Mouse (Mus musculus) embryonic facial prominence, embryonic 11.5 days (tissue): ENCODE measurements around the gene Igf2r. TPM values are rescaled to one million over a fixed set of nuclear protein-coding genes. Genes with fewer than 3 reads are reported as not detected.

Source experiments
- ATAC-seq: fragments of 200-750 bp; cut with Nextera tagmentation; replicated peaks from 2 replicates; pipeline ENCODE4 v1.8.0; 2017; ENCODE audit warnings: low read depth; ENCODE audit not compliant: insufficient number of reproducible peaks, low FRiP score, low TSS enrichment
- DNase-seq: peaks from one replicate; pipeline ENCODE4 v3.0.0-alpha.2; 2015; ENCODE audit warnings: low spot score
- H3K27ac ChIP-seq: fragments of 300-500 bp; sonication (generic); replicated peaks from 2 replicates; pipeline ENCODE4 v1.5.1; 2014; ENCODE audit warnings: mild to moderate bottlenecking, low read depth, low read length, control low read depth
- H3K27me3 ChIP-seq: fragments of 300-500 bp; sonication (generic); 2 replicates; pipeline ENCODE4 v1.6.1; 2014; ENCODE audit warnings: mild to moderate bottlenecking, low read length, moderate library complexity, mixed read lengths; ENCODE audit not compliant: control insufficient read depth, insufficient read depth
- H3K36me3 ChIP-seq: fragments of 300-500 bp; sonication (generic); replicated peaks from 2 replicates; pipeline ENCODE4 v1.6.1; 2014; ENCODE audit warnings: low read depth, mild to moderate bottlenecking, low read length, moderate library complexity, mixed read lengths; ENCODE audit not compliant: control insufficient read depth, insufficient read depth
- H3K4me1 ChIP-seq: fragments of 300-500 bp; sonication (generic); 2 replicates; pipeline ENCODE4 v1.6.1; 2014; ENCODE audit warnings: low read length, mixed read lengths; ENCODE audit not compliant: control insufficient read depth, insufficient read depth
- H3K4me2 ChIP-seq: fragments of 300-500 bp; sonication (generic); 2 replicates; pipeline ENCODE4 v1.6.1; 2014; ENCODE audit warnings: low read depth, mild to moderate bottlenecking, control low read depth, low read length, moderate library complexity
- H3K4me3 ChIP-seq: fragments of 300-500 bp; sonication (generic); 2 replicates; pipeline ENCODE4 v1.5.1; 2014; ENCODE audit warnings: low read depth, low read length, control low read depth
- H3K9ac ChIP-seq: fragments of 300-500 bp; sonication (generic); replicated peaks from 2 replicates; pipeline ENCODE4 v1.6.1; 2014; ENCODE audit warnings: mild to moderate bottlenecking, control low read depth, low read length
- H3K9me3 ChIP-seq: fragments of 300-500 bp; sonication (generic); replicated peaks from 2 replicates; pipeline ENCODE4 v1.6.1; 2016; ENCODE audit warnings: mild to moderate bottlenecking, low read length, inconsistent platforms, mixed read lengths; ENCODE audit not compliant: control insufficient read depth
- WGBS: fragments of 180-500 bp; shearing (Covaris S2); extraction: QIAGEN DNeasy Blood & Tissue Kit; methylation state at CpG from one replicate; pipeline ENCODE4 v1.1.7; 2014; 5-methylcytosine and 5-hydroxymethylcytosine counted together
- polyA plus RNA-seq: library from polyadenylated mRNA; unstranded; fragments of >200 nt; fragmentation: Nextera tagmentation; extraction: Ambion mirVana; gene quantifications from 2 replicates; pipeline ENCODE4 v1.2.1, GENCODE M21; 2014

Gene Igf2r
- polyA plus RNA-seq, 1 experiment from 2014 or later = 19.6 TPM

GRCm38 (mm10) chr17:12791420-12791819 is 22.0 kb upstream of the Igf2r start:
- H3K36me3 ChIP-seq = no peaks in the 10 kb centered on the region
- peaks cover 13% of the 10 kb centered on the region for H3K4me1 ChIP-seq
- ATAC-seq (no peak), DNase-seq (peak; percentile 72)
- no peaks in the 10 kb centered on the region for H3K9me3 ChIP-seq
- H3K27ac ChIP-seq = peak overlapping the region; percentile 43; the same call in 1 of the 2 replicates
- H3K4me2 ChIP-seq = no peak overlapping the region
- H3K27me3 ChIP-seq = no peaks in the 10 kb centered on the region
- WGBS = 31% methylated on average over 4 of the region's 4 CpGs
- H3K9ac ChIP-seq = no peak overlapping the region
- H3K4me3 ChIP-seq = no peak overlapping the region

DNA sequence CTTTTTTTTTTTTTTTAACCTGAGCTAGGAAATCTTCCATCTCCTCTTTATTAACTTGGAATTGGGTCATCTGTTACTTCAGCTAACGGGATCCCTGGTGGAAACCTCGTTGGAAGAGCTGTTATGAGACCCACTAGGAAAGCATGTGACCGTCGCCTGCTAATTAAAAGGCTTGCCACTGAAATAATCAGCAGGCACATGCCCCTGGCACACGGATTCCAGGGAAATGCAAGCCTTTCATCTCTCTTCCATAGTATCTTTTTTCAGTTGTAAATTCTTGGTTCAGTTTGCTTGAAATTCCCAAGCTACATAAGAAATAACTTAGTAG is 21.6 kb upstream of the Igf2r start:
- no peak for DNase-seq
- H3K9ac ChIP-seq = no peak overlapping the region
- no peaks in the 10 kb centered on the region for H3K36me3 ChIP-seq
- ATAC-seq = no peak
- H3K27me3 ChIP-seq = no peaks in the 10 kb centered on the region
- peak overlapping the region; percentile 43; the same call in 1 of the 2 replicates for H3K27ac ChIP-seq
- peaks cover 13% of the 10 kb centered on the region for H3K4me1 ChIP-seq
- 25% methylated on average over 5 of the region's 5 CpGs for WGBS
- no peaks in the 10 kb centered on the region for H3K9me3 ChIP-seq
- no peak overlapping the region for H3K4me3 ChIP-seq
- H3K4me2 ChIP-seq = no peak overlapping the region

- DNase-seq = peak; percentile 85
- 6% methylated on average over 10 of the region's 10 CpGs for WGBS
- peak; percentile 86 for ATAC-seq
- Histone ChIP-seq H3K36me3 (no peaks in the 10 kb centered on the region), H3K27ac (peak overlapping the region; percentile 62; the same call in 1 of the 2 replicates), H3K4me2 (no peak overlapping the region), H3K9me3 (no peaks in the 10 kb centered on the region), H3K4me3 (no peak overlapping the region), H3K4me1 (peaks cover 13% of the 10 kb centered on the region), H3K9ac (no peak overlapping the region), H3K27me3 (no peaks in the 10 kb centered on the region)
These were observed 21.1 kb upstream of the Igf2r start for GRCm38 (mm10) chr17:12790353-12791078.

GRCm38 (mm10) chr17:12782861-12783847 is 13.7 kb upstream of the Igf2r start:
- Histone ChIP-seq H3K4me3 (no peak overlapping the region), H3K4me2 (no peak overlapping the region), H3K9me3 (no peaks in the 10 kb centered on the region), H3K27ac (no peak overlapping the region), H3K36me3 (no peaks in the 10 kb centered on the region), H3K27me3 (no peaks in the 10 kb centered on the region), H3K4me1 (no peaks in the 10 kb centered on the region), H3K9ac (no peak overlapping the region)
- no peak for ATAC-seq
- WGBS = 70% methylated on average over 11 of the region's 11 CpGs
- DNase-seq = no peak

GRCm38 (mm10) chr17:12781101-12781500 is 11.6 kb upstream of the Igf2r start:
- no peak overlapping the region for H3K4me3 ChIP-seq
- no peaks in the 10 kb centered on the region for H3K9me3 ChIP-seq
- 31% methylated on average over 5 of the region's 5 CpGs for WGBS
- no peak overlapping the region for H3K4me2 ChIP-seq
- no peaks in the 10 kb centered on the region for H3K27me3 ChIP-seq
- no peak overlapping the region for H3K9ac ChIP-seq
- H3K36me3 ChIP-seq = no peaks in the 10 kb centered on the region
- peak overlapping the region; percentile 42 for H3K27ac ChIP-seq
- DNase-seq (peak; percentile 80), ATAC-seq (peak; percentile 78)
- no peaks in the 10 kb centered on the region for H3K4me1 ChIP-seq

GRCm38 (mm10) chr17:12780125-12780524 is 10.7 kb upstream of the Igf2r start:
- H3K27me3 ChIP-seq = no peaks in the 10 kb centered on the region
- H3K9me3 ChIP-seq = no peaks in the 10 kb centered on the region
- peak; percentile 60 for ATAC-seq
- 22% methylated on average over 8 of the region's 8 CpGs for WGBS
- DNase-seq = no peak
- H3K4me2 ChIP-seq = no peak overlapping the region
- H3K36me3 ChIP-seq = no peaks in the 10 kb centered on the region
- no peak overlapping the region for H3K4me3 ChIP-seq
- H3K4me1 ChIP-seq = no peaks in the 10 kb centered on the region
- no peak overlapping the region for H3K9ac ChIP-seq
- peak overlapping the region; percentile 42 for H3K27ac ChIP-seq

GRCm38 (mm10) chr17:12779442-12779841 is 10.0 kb upstream of the Igf2r start:
- Histone ChIP-seq H3K9me3 (no peaks in the 10 kb centered on the region), H3K27ac (no peak overlapping the region), H3K4me3 (no peak overlapping the region), H3K27me3 (no peaks in the 10 kb centered on the region), H3K4me2 (no peak overlapping the region), H3K4me1 (no peaks in the 10 kb centered on the region), H3K9ac (no peak overlapping the region), H3K36me3 (no peaks in the 10 kb centered on the region)
- ATAC-seq (no peak), DNase-seq (no peak)
- 73% methylated on average over 3 of the region's 3 CpGs for WGBS

- no peak overlapping the region for H3K4me2 ChIP-seq
- H3K27ac ChIP-seq = no peak overlapping the region
- no peak overlapping the region for H3K4me3 ChIP-seq
- 76% methylated on average over 3 of the region's 3 CpGs for WGBS
- H3K9ac ChIP-seq = no peak overlapping the region
- H3K4me1 ChIP-seq = no peaks in the 10 kb centered on the region
- no peaks in the 10 kb centered on the region for H3K27me3 ChIP-seq
- DNase-seq (no peak), ATAC-seq (no peak)
- no peaks in the 10 kb centered on the region for H3K36me3 ChIP-seq
- no peaks in the 10 kb centered on the region for H3K9me3 ChIP-seq
These were observed 4.5 kb upstream of the Igf2r start for GRCm38 (mm10) chr17:12773956-12774355.
